Mouse (Mus musculus) midbrain, postnatal 0 days (tissue): ENCODE results near the gene Neurod6. TPM values are rescaled to one million over a fixed set of nuclear protein-coding genes. Genes with fewer than 3 reads are reported as not detected.

ENCODE experiments used
- ATAC-seq: fragments of 200-750 bp; cut with Nextera tagmentation; 2 replicates; pipeline ENCODE4 v1.8.0; 2017; ENCODE audit warnings: moderate number of reproducible peaks, mild to moderate bottlenecking, moderate TSS enrichment, moderate library complexity; ENCODE audit not compliant: low FRiP score
- DNase-seq: peaks from one replicate; pipeline ENCODE4 v3.0.0-alpha.2; 2015; ENCODE audit warnings: low spot score
- H3K27ac ChIP-seq: fragments of 300-500 bp; sonication (generic); 2 replicates; pipeline ENCODE4 v1.5.1; 2014; ENCODE audit warnings: low read depth, mild to moderate bottlenecking, low read length, mixed read lengths
- H3K27me3 ChIP-seq: fragments of 300-500 bp; sonication (generic); 2 replicates; pipeline ENCODE4 v1.6.1; 2014; ENCODE audit warnings: low read length, control low read depth, mixed read lengths; ENCODE audit not compliant: insufficient read depth
- H3K36me3 ChIP-seq: fragments of 300-500 bp; sonication (generic); 2 replicates; pipeline ENCODE4 v1.6.1; 2014; ENCODE audit warnings: low read length, control low read depth, mixed read lengths; ENCODE audit not compliant: insufficient read depth
- H3K4me1 ChIP-seq: fragments of 300-500 bp; sonication (generic); 2 replicates; pipeline ENCODE4 v1.6.1; 2014; ENCODE audit warnings: mild to moderate bottlenecking, control low read depth, antibody characterized with exemption, low read length, mixed read lengths; ENCODE audit not compliant: insufficient read depth
- H3K4me2 ChIP-seq: fragments of 300-500 bp; sonication (generic); 2 replicates; pipeline ENCODE4 v1.6.1; 2014; ENCODE audit warnings: low read depth, mild to moderate bottlenecking, low read length, mixed read lengths; ENCODE audit not compliant: poor library complexity, severe bottlenecking
- H3K4me3 ChIP-seq: fragments of 300-500 bp; sonication (generic); 2 replicates; pipeline ENCODE4 v1.5.1; 2014; ENCODE audit warnings: low read depth, mild to moderate bottlenecking, low read length, moderate library complexity
- H3K9ac ChIP-seq: fragments of 300-500 bp; sonication (generic); replicated peaks from 2 replicates; pipeline ENCODE4 v1.6.1; 2014; ENCODE audit warnings: mild to moderate bottlenecking, low read length, moderate library complexity, mixed read lengths; ENCODE audit not compliant: poor library complexity, severe bottlenecking
- H3K9me3 ChIP-seq: fragments of 300-500 bp; sonication (generic); 2 replicates; pipeline ENCODE4 v1.6.1; 2016; ENCODE audit warnings: low read length, control low read depth
- CTCF ChIP-seq: IDR thresholded peaks from 2 replicates; pipeline ENCODE4 v1.5.1; 2016; ENCODE audit warnings: antibody characterized with exemption, mild to moderate bottlenecking
- WGBS: fragments of 180-500 bp; shearing (Covaris S2); extraction: QIAGEN DNeasy Blood & Tissue Kit; methylation state at CpG from one replicate; pipeline ENCODE4 v1.1.7; 2014; 5-methylcytosine and 5-hydroxymethylcytosine counted together
- polyA plus RNA-seq: library from polyadenylated mRNA; unstranded; fragments of >200 nt; fragmentation: Nextera tagmentation; extraction: Ambion mirVana; gene quantifications from 2 replicates; pipeline ENCODE4 v1.2.1, GENCODE M21; 2015
- total RNA-seq: library from RNA; depleted of rRNA; stranded (reverse); fragments of >200 nt; gene quantifications from 2 replicates; pipeline ENCODE4 v1.2.3, GENCODE M21; 2014; rRNA removed

Neurod6 gene
- total and polyA plus RNA-seq, 2 experiments from 2014 or later, result 10.0 to 10.1 TPM

- no peak overlapping the region for H3K9ac ChIP-seq
- no peak for TF ChIP-seq CTCF
- H3K4me1 ChIP-seq, result peaks cover 3% of the 10 kb centered on the region; the same call in 1 of the 2 replicates
- H3K27me3 ChIP-seq, result no peaks in the 10 kb centered on the region
- H3K9me3 ChIP-seq, result no peaks in the 10 kb centered on the region
- no peak for DNase-seq
- no peak overlapping the region for H3K4me3 ChIP-seq
- WGBS, result 65% methylated on average over 3 of the region's 3 CpGs
- ATAC-seq, result no peak
- no peaks in the 10 kb centered on the region for H3K36me3 ChIP-seq
- H3K4me2 ChIP-seq, result no peak overlapping the region
- no peak overlapping the region for H3K27ac ChIP-seq
Observed at GRCm38 (mm10) chr6:55648886-55649285, 32.2 kb downstream of the Neurod6 start.

- H3K36me3 ChIP-seq, result no peaks in the 10 kb centered on the region
- no peak for TF ChIP-seq CTCF
- H3K27ac ChIP-seq, result no peak overlapping the region
- no peak overlapping the region for H3K4me2 ChIP-seq
- peaks cover 3% of the 10 kb centered on the region; the same call in 1 of the 2 replicates for H3K4me1 ChIP-seq
- no peaks in the 10 kb centered on the region for H3K9me3 ChIP-seq
- DNase-seq (no peak), ATAC-seq (0 out of 2 replicates have a peak, but pooled peaks have one; percentile 17)
- H3K9ac ChIP-seq, result no peak overlapping the region
- 41% methylated on average over 8 of the region's 8 CpGs for WGBS
- no peaks in the 10 kb centered on the region for H3K27me3 ChIP-seq
- H3K4me3 ChIP-seq, result no peak overlapping the region
Observed at GRCm38 (mm10) chr6:55647771-55648280, 33.2 kb downstream of the Neurod6 start.

- H3K36me3 ChIP-seq, result no peaks in the 10 kb centered on the region
- 37% methylated on average over 9 of the region's 9 CpGs for WGBS
- H3K27ac ChIP-seq, result no peak overlapping the region
- no peaks in the 10 kb centered on the region for H3K9me3 ChIP-seq
- no peaks in the 10 kb centered on the region for H3K27me3 ChIP-seq
- DNase-seq, result no peak
- TF ChIP-seq CTCF, result no peak
- no peak overlapping the region for H3K4me2 ChIP-seq
- no peak overlapping the region for H3K9ac ChIP-seq
- peaks cover 3% of the 10 kb centered on the region; the same call in 1 of the 2 replicates for H3K4me1 ChIP-seq
- no peak overlapping the region for H3K4me3 ChIP-seq
- ATAC-seq, result no peak
Observed at GRCm38 (mm10) chr6:55646824-55647560, 34.1 kb downstream of the Neurod6 start.

- DNase-seq (peak; percentile 54), ATAC-seq (no peak; the same call in 1 of the 2 replicates)
- Histone ChIP-seq H3K9ac (no peak overlapping the region), H3K4me1 (peaks cover 3% of the 10 kb centered on the region; the same call in 1 of the 2 replicates), H3K4me2 (no peak overlapping the region), H3K36me3 (no peaks in the 10 kb centered on the region), H3K9me3 (no peaks in the 10 kb centered on the region), H3K27me3 (no peaks in the 10 kb centered on the region), H3K27ac (no peak overlapping the region), H3K4me3 (no peak overlapping the region)
- TF ChIP-seq CTCF, result no peak
- WGBS, result 45% methylated on average over 14 of the region's 14 CpGs
Observed at GRCm38 (mm10) chr6:55646111-55646823, 34.8 kb downstream of the Neurod6 start.

GRCm38 (mm10) chr6:55634662-55635061 is 46.4 kb downstream of the Neurod6 start:
- H3K4me3 ChIP-seq, result no peak overlapping the region
- H3K9ac ChIP-seq, result no peak overlapping the region
- H3K4me1 ChIP-seq, result no peaks in the 10 kb centered on the region
- no peak for TF ChIP-seq CTCF
- no peak overlapping the region for H3K4me2 ChIP-seq
- DNase-seq (no peak), ATAC-seq (no peak)
- no peak overlapping the region for H3K27ac ChIP-seq
- H3K27me3 ChIP-seq, result no peaks in the 10 kb centered on the region
- H3K36me3 ChIP-seq, result no peaks in the 10 kb centered on the region
- WGBS, result 81% methylated on average over 1 of the region's 1 CpGs
- H3K9me3 ChIP-seq, result no peaks in the 10 kb centered on the region

Other genes with a start within 250 kb of the Neurod6 start
- gene Adcyap1r1, start 229.3 kb downstream of the Neurod6 start, total RNA-seq, result 207 and 209 TPM in 2 replicates
- gene Adcyap1r1, start 229.3 kb downstream of the Neurod6 start, polyA plus RNA-seq, result 68.6 and 72.5 TPM in 2 replicates
- 0.05 TPM in 1 of 2 replicates, not detected in the other for gene Itprid1, start 155.6 kb upstream of the Neurod6 start, total RNA-seq
- 0.06 TPM in 1 of 2 replicates, not detected in the other for gene Itprid1, start 155.6 kb upstream of the Neurod6 start, polyA plus RNA-seq